In genomic region chr2:154684901-154685470, GRCm38 (mm10) we compare ENCODE assay signal across 30 mouse cellular contexts. TPM values are rescaled to one million over a fixed set of nuclear protein-coding genes. Genes with fewer than 3 reads are reported as not detected.
DNase-seq lines count a peak whose midpoint lies in the region; ATAC-seq and TF ChIP-seq lines count a peak whose summit lies in the region.
"Had no signal": no experiment of that assay in that cellular context is flagged by ENCODE, and none has a peak within 500 bp of the region (broad histone marks: within the 10 kb centered on the region; RNA-seq: fewer than 3 reads in every experiment).

No protein-coding gene starts in this region.

- H3K27me3 ChIP-seq in forebrain, postnatal 0 days (ENCODE audit: insufficient read depth, low read length) = no peaks in the 10 kb centered on the region
- no peaks in the 10 kb centered on the region for H3K27me3 ChIP-seq in forebrain, embryonic 10.5 days (ENCODE audit: poor library complexity, severe bottlenecking)
- no peaks in the 10 kb centered on the region for H3K27me3 ChIP-seq in lung, postnatal 0 days (replicated peaks; ENCODE audit: insufficient read depth, low read length)
- no peaks in the 10 kb centered on the region for H3K27me3 ChIP-seq in forebrain, embryonic 11.5 days (ENCODE audit: control insufficient read depth, insufficient read depth, low read length)
- H3K27me3 ChIP-seq: embryonic facial prominence, embryonic 13.5 days; forebrain, embryonic 12.5 days; heart, embryonic 13.5 days; hindbrain, embryonic 15.5 days; liver, embryonic 13.5 days; lung, embryonic 15.5 days; midbrain, embryonic 13.5 days; Patski had no signal

- 0 out of 2 replicates have a peak, but pooled peaks have one; percentile 13 for TF ChIP-seq CTCF in forebrain, postnatal 0 days (IDR thresholded peaks at IDR 0.05; ENCODE audit: low read depth)
- TF ChIP-seq CTCF in lung, postnatal 0 days (IDR thresholded peaks at IDR 0.05) = peak; percentile 7; the same call in 1 of the 2 replicates
- TF ChIP-seq CTCF in lung, adult 2 months (IDR thresholded peaks at IDR 0.05; ENCODE audit: insufficient read depth, low read length) = no peak

- no peak overlapping the region for H3K27ac ChIP-seq in forebrain, postnatal 0 days (ENCODE audit: low read depth, low read length)
- no peak overlapping the region for H3K27ac ChIP-seq in forebrain, embryonic 10.5 days
- no peak overlapping the region for H3K27ac ChIP-seq in lung, postnatal 0 days (ENCODE audit: low read length)
- H3K27ac ChIP-seq in forebrain, embryonic 11.5 days (ENCODE audit: low read depth, low read length) = no peak overlapping the region
- H3K27ac ChIP-seq: embryonic facial prominence, embryonic 13.5 days; forebrain, embryonic 12.5 days; heart, embryonic 13.5 days; hindbrain, embryonic 10.5 days; hindbrain, embryonic 15.5 days; left cerebral cortex, adult 2 months; liver, embryonic 13.5 days; lung, embryonic 15.5 days; midbrain, embryonic 13.5 days had no signal

- 0 out of 2 replicates have a peak, but pooled peaks cover 6% of the 10 kb centered on the region for H3K4me1 ChIP-seq in forebrain, postnatal 0 days (ENCODE audit: insufficient read depth)
- H3K4me1 ChIP-seq in forebrain, embryonic 10.5 days = peaks cover 31% of the 10 kb centered on the region
- H3K4me1 ChIP-seq in lung, postnatal 0 days (ENCODE audit: insufficient read depth, low read depth, low read length) = no peaks in the 10 kb centered on the region; the same call in 1 of the 2 replicates
- peaks cover 8% of the 10 kb centered on the region for H3K4me1 ChIP-seq in lung, adult 2 months (ENCODE audit: control insufficient read depth, insufficient read depth, low read length)
- H3K4me1 ChIP-seq in forebrain, embryonic 11.5 days (replicated peaks; ENCODE audit: control insufficient read depth, insufficient read depth, low read length) = peaks cover 6% of the 10 kb centered on the region; the same call in 1 of the 2 replicates
- H3K4me1 ChIP-seq: lung, embryonic 15.5 days had no signal

- DNase-seq in forebrain, postnatal 0 days = no peak
- DNase-seq in forebrain, embryonic 10.5 days (ENCODE audit: extremely low spot score, low spot score) = no peak
- peak; percentile 57 for DNase-seq in lung, postnatal 0 days (ENCODE audit: low spot score)
- DNase-seq in lung, adult 2 months = no peak
- DNase-seq in lung, postnatal 36 days = peak; percentile 54
- DNase-seq in left cerebral cortex, postnatal 36 days (ENCODE audit: low spot score in 2 of 2) = no peak
- no peak for DNase-seq in forebrain, embryonic 11.5 days (ENCODE audit: low spot score)
- DNase-seq: adrenal gland, postnatal 14 days; cerebellum, adult 11 months; cerebellum, adult 9-10 months; gastrocnemius, postnatal 10 days; heart, adult 18-20 months; heart, postnatal 14 days; kidney, adult 11 months; kidney, postnatal 25 days; left cerebral cortex, postnatal 4 days; liver, embryonic 13.5 days; right cerebral cortex, adult 18-20 months; spleen, adult 18-20 months; thymus, postnatal 25 days had no signal

- H3K9ac ChIP-seq in forebrain, postnatal 0 days = no peak overlapping the region
- no peak overlapping the region for H3K9ac ChIP-seq in lung, postnatal 0 days (replicated peaks; ENCODE audit: low read depth)
- H3K9ac ChIP-seq in forebrain, embryonic 11.5 days (ENCODE audit: low read length) = no peak overlapping the region
- H3K9ac ChIP-seq: embryonic facial prominence, embryonic 13.5 days; forebrain, embryonic 12.5 days; heart, embryonic 13.5 days; hindbrain, embryonic 15.5 days; liver, embryonic 13.5 days; lung, embryonic 15.5 days; midbrain, embryonic 13.5 days had no signal

- no peak for TF ChIP-seq EP300 in lung, postnatal 0 days (IDR thresholded peaks at IDR 0.05)

- peaks cover 3% of the 10 kb centered on the region for H3K36me3 ChIP-seq in forebrain, postnatal 0 days (ENCODE audit: insufficient read depth)
- peaks cover 26% of the 10 kb centered on the region for H3K36me3 ChIP-seq in forebrain, embryonic 10.5 days (replicated peaks)
- peaks cover 8% of the 10 kb centered on the region; the same call in 1 of the 2 replicates for H3K36me3 ChIP-seq in lung, postnatal 0 days (ENCODE audit: insufficient read depth, low read length)
- no peaks in the 10 kb centered on the region; the same call in 1 of the 2 replicates for H3K36me3 ChIP-seq in forebrain, embryonic 11.5 days (ENCODE audit: control insufficient read depth, insufficient read depth, low read length)

- H3K4me2 ChIP-seq in forebrain, postnatal 0 days (ENCODE audit: low read depth) = no peak overlapping the region
- no peak overlapping the region for H3K4me2 ChIP-seq in lung, postnatal 0 days (replicated peaks; ENCODE audit: low read depth, low read length)
- H3K4me2 ChIP-seq in forebrain, embryonic 11.5 days (ENCODE audit: low read depth, low read length, severe bottlenecking) = no peak overlapping the region
- H3K4me2 ChIP-seq: embryonic facial prominence, embryonic 13.5 days; forebrain, embryonic 12.5 days; heart, embryonic 13.5 days; hindbrain, embryonic 15.5 days; liver, embryonic 13.5 days; lung, embryonic 15.5 days; midbrain, embryonic 13.5 days had no signal

- ATAC-seq in forebrain, postnatal 0 days = no peak
- 0 out of 2 replicates have a peak, but pooled peaks have one; percentile 26 for ATAC-seq in lung, postnatal 0 days
- ATAC-seq in forebrain, embryonic 11.5 days (replicated peaks; ENCODE audit: low FRiP score) = no peak
- ATAC-seq: inflammation-experienced regulatory T-cells, adult 6 months; midbrain, embryonic 13.5 days; Patski had no signal

- intact Hi-C loops in left cerebral cortex, postnatal 36 days (cut with DNase I) = no loop called here

- 85% methylated on average over 7 of the region's 7 CpGs for WGBS in forebrain, postnatal 0 days
- 94% methylated on average over 7 of the region's 7 CpGs for WGBS in forebrain, embryonic 10.5 days
- 90% methylated on average over 7 of the region's 7 CpGs for WGBS in lung, postnatal 0 days
- WGBS in lung, adult 2 months = 90% methylated on average over 7 of the region's 7 CpGs
- 97% methylated on average over 7 of the region's 7 CpGs for WGBS in forebrain, embryonic 11.5 days

- TF ChIP-seq POLR2A in lung, adult 2 months (IDR thresholded peaks at IDR 0.05; ENCODE audit: borderline replicate concordance, extremely low read depth, low read depth, low read length) = no peak

- H3K9me3 ChIP-seq in forebrain, postnatal 0 days (ENCODE audit: low read length) = no peaks in the 10 kb centered on the region
- no peaks in the 10 kb centered on the region for H3K9me3 ChIP-seq in forebrain, embryonic 10.5 days
- no peaks in the 10 kb centered on the region for H3K9me3 ChIP-seq in lung, postnatal 0 days (ENCODE audit: low read length)
- no peaks in the 10 kb centered on the region for H3K9me3 ChIP-seq in forebrain, embryonic 11.5 days (ENCODE audit: control insufficient read depth, low read length)
- H3K9me3 ChIP-seq: embryonic facial prominence, embryonic 13.5 days; forebrain, embryonic 12.5 days; heart, embryonic 13.5 days; hindbrain, embryonic 10.5 days; hindbrain, embryonic 15.5 days; liver, embryonic 13.5 days; lung, embryonic 15.5 days; midbrain, embryonic 13.5 days had no signal

- no peak overlapping the region for H3K4me3 ChIP-seq in forebrain, postnatal 0 days (ENCODE audit: low read depth, low read length)
- no peak overlapping the region for H3K4me3 ChIP-seq in forebrain, embryonic 10.5 days
- no peak overlapping the region for H3K4me3 ChIP-seq in lung, postnatal 0 days (ENCODE audit: low read depth, low read length)
- H3K4me3 ChIP-seq in lung, adult 2 months (replicated peaks; ENCODE audit: extremely low read depth, low read depth, low read length) = no peak overlapping the region
- no peak overlapping the region for H3K4me3 ChIP-seq in forebrain, embryonic 11.5 days (ENCODE audit: low read depth, low read length)
- H3K4me3 ChIP-seq: embryonic facial prominence, embryonic 13.5 days; forebrain, embryonic 12.5 days; heart, embryonic 13.5 days; hindbrain, embryonic 10.5 days; hindbrain, embryonic 15.5 days; left cerebral cortex, adult 2 months; liver, embryonic 13.5 days; lung, embryonic 15.5 days; midbrain, embryonic 13.5 days had no signal

RNA-seq across cellular contexts. Expression of gene Chmp4b, which starts 33.5 kb away (rescaled TPM):
- total RNA-seq in forebrain, postnatal 0 days (2014; rRNA removed) = 176 and 191 TPM in 2 replicates
- polyA plus RNA-seq in forebrain, postnatal 0 days (2015; fragmentation: Nextera tagmentation; extraction: Ambion mirVana) = 28.9 and 29.4 TPM in 2 replicates
- 12.9 and 13.4 TPM in 2 replicates for polyA plus RNA-seq in forebrain, embryonic 10.5 days (2016; fragmentation: Nextera tagmentation; extraction: Ambion mirVana)
- 33.1 and 33.7 TPM in 2 replicates for polyA plus RNA-seq in lung, postnatal 0 days (2015; fragmentation: Nextera tagmentation; extraction: Ambion mirVana)
- 83.4 and 103 TPM in 2 replicates for polyA plus RNA-seq in lung, adult 2 months (2012; rRNA removed)
- total RNA-seq in left cerebral cortex, postnatal 36 days (2021) = 100 to 1,000 TPM; 202 to 234 TPM
- polyA plus RNA-seq in forebrain, embryonic 11.5 days (2014; fragmentation: Nextera tagmentation; extraction: Ambion mirVana) = 13.3 and 16.7 TPM in 2 replicates

Comparison
In these comparisons a context has a peak if more than half of its experiments do, and no peak if none do; other contexts are left out.
1. DNase-seq: peak in lung, postnatal 0 days (single experiment) and lung, postnatal 36 days (single experiment); none in forebrain, postnatal 0 days (single experiment), forebrain, embryonic 10.5 days (single experiment), lung, adult 2 months (single experiment), left cerebral cortex, postnatal 36 days (0 of 2) and forebrain, embryonic 11.5 days (single experiment).